8 mouse cellular contexts compared by ENCODE assay signal in the genomic region with DNA sequence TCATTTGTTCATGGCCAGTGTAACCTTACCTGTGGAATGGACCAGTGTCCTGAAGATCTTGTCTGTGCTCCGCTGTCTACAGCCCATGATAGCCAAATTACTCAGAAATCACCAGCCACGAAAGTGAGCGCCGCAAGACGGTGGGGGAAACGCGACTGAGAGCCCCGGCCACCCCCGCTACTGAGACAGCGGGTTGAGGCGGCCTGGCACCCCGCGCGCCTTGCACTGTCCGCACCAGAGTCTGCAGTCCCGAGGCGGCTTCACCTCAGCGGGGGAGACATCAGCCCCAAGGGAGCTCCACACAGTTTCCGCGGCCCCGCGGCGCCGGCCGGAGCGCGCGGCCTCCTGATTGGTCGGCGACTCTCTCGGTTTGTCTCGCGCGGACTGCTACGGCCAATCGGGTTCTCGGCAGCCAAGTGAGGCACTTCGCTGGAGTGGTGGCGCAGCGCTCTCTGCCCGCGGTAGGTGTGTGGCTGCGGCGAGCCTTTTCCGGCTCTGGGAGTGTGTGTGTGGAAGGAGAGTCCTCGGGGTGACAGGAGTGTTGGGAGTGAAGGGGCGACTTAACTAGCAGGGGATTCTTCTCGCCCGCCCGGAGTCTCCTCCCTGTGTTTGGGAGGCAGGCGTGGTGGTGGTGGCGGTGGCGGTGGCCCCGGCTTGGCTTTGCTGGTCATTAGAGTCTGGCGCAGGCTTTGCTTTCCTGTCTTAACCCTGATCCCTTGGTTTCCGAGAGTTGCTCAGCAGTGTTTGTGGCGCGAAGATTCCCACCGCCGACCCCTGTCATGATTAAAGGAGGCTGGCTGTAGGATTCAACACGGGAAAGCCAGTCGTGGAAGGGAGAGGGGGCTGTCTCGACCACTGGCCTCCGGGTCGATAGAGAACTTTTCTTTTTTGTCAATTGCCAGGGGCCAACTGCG. TPM values are rescaled to one million over a fixed set of nuclear protein-coding genes. Genes with fewer than 3 reads are reported as not detected.
DNase-seq lines count a peak whose midpoint lies in the region; ATAC-seq and TF ChIP-seq lines count a peak whose summit lies in the region.

Gene Setdb2, minus strand, starts transcription at position 327 of the 914 bp plus-strand sequence.
Gene Cab39l, plus strand, starts transcription at position 415 of the 914 bp plus-strand sequence.

- H3K9ac ChIP-seq in embryonic facial prominence, embryonic 14.5 days (ENCODE audit: low read depth, low read length), result peak within 1 kb of the TSS; percentile 86
- H3K9ac ChIP-seq in limb, embryonic 14.5 days (ENCODE audit: low read depth, low read length, severe bottlenecking), result peak within 1 kb of the TSS; percentile 80
- peak within 1 kb of the TSS; percentile 68 for H3K9ac ChIP-seq in midbrain, postnatal 0 days (replicated peaks; ENCODE audit: low read length, poor library complexity, severe bottlenecking)

- peak; percentile 59 for TF ChIP-seq CTCF in midbrain, postnatal 0 days (IDR thresholded peaks at IDR 0.05)

- peak within 1 kb of the TSS; percentile 84 for H3K4me2 ChIP-seq in embryonic facial prominence, embryonic 14.5 days (ENCODE audit: low read depth, low read length)
- peak within 1 kb of the TSS; percentile 66 for H3K4me2 ChIP-seq in limb, embryonic 14.5 days (replicated peaks; ENCODE audit: low read depth, low read length, severe bottlenecking)
- H3K4me2 ChIP-seq in midbrain, postnatal 0 days (ENCODE audit: low read depth, low read length, poor library complexity, severe bottlenecking), result peak within 1 kb of the TSS; percentile 49

- peak within 1 kb of the TSS; percentile 80 for H3K27ac ChIP-seq in embryonic facial prominence, embryonic 14.5 days (replicated peaks; ENCODE audit: low read depth, low read length)
- H3K27ac ChIP-seq in limb, embryonic 14.5 days (replicated peaks; ENCODE audit: low read depth, low read length), result peak within 1 kb of the TSS; percentile 75
- H3K27ac ChIP-seq in midbrain, postnatal 0 days (ENCODE audit: low read depth, low read length), result peak within 1 kb of the TSS; percentile 26; the same call in 1 of the 2 replicates

- peak; percentile 91 for DNase-seq in 3T3-L1 (ENCODE audit: low read depth, low spot score)
- DNase-seq in adrenal gland, postnatal 4 days (ENCODE audit: low spot score in 2 of 2), result peak; percentile 91
- DNase-seq in embryonic facial prominence, embryonic 14.5 days (ENCODE audit: low spot score), result peak; percentile 97
- DNase-seq in heart, adult 8-10 months (ENCODE audit: low spot score), result peak; percentile 96
- DNase-seq in kidney, adult 9 months, result peak; percentile 97
- peak; percentile 92 for DNase-seq in limb, embryonic 14.5 days (ENCODE audit: low spot score)
- peak; percentile 94 for DNase-seq in midbrain, postnatal 0 days (ENCODE audit: low spot score)
- DNase-seq in spleen, postnatal 14 days (ENCODE audit: low spot score in 2 of 2), result peak; percentile 92 to 93

- H3K36me3 ChIP-seq in embryonic facial prominence, embryonic 14.5 days (ENCODE audit: control insufficient read depth, insufficient read depth, low read length), result no peaks in the 10 kb centered on the region
- no peaks in the 10 kb centered on the region for H3K36me3 ChIP-seq in limb, embryonic 14.5 days (ENCODE audit: control insufficient read depth, insufficient read depth, low read length)
- H3K36me3 ChIP-seq in midbrain, postnatal 0 days (ENCODE audit: insufficient read depth, low read length), result no peaks in the 10 kb centered on the region

- no peaks in the 10 kb centered on the region for H3K27me3 ChIP-seq in embryonic facial prominence, embryonic 14.5 days (replicated peaks; ENCODE audit: control insufficient read depth, insufficient read depth, low read length)
- no peaks in the 10 kb centered on the region for H3K27me3 ChIP-seq in limb, embryonic 14.5 days (ENCODE audit: control insufficient read depth, insufficient read depth, low read length)
- H3K27me3 ChIP-seq in midbrain, postnatal 0 days (ENCODE audit: insufficient read depth, low read length), result no peaks in the 10 kb centered on the region

- H3K4me3 ChIP-seq in embryonic facial prominence, embryonic 14.5 days (ENCODE audit: low read depth, low read length), result peak within 1 kb of the TSS; percentile 58
- peak within 1 kb of the TSS; percentile 72 for H3K4me3 ChIP-seq in limb, embryonic 14.5 days (replicated peaks; ENCODE audit: low read length)
- peak within 1 kb of the TSS; percentile 86 for H3K4me3 ChIP-seq in midbrain, postnatal 0 days (ENCODE audit: low read depth, low read length)

- WGBS in embryonic facial prominence, embryonic 14.5 days, result under 1% methylated on average over 57 of the region's 66 CpGs
- under 1% methylated on average over 64 of the region's 66 CpGs for WGBS in limb, embryonic 14.5 days
- WGBS in midbrain, postnatal 0 days, result under 1% methylated on average over 66 of the region's 66 CpGs

- peak; percentile 93; the same call in 1 of the 2 replicates for TF ChIP-seq POLR2A in limb, embryonic 14.5 days (IDR thresholded peaks at IDR 0.05; ENCODE audit: borderline replicate concordance, extremely low read depth, insufficient read depth, insufficient read length)

- H3K9me3 ChIP-seq in embryonic facial prominence, embryonic 14.5 days (ENCODE audit: control insufficient read depth, low read length), result no peaks in the 10 kb centered on the region
- no peaks in the 10 kb centered on the region for H3K9me3 ChIP-seq in limb, embryonic 14.5 days (ENCODE audit: control insufficient read depth, low read length)
- no peaks in the 10 kb centered on the region for H3K9me3 ChIP-seq in midbrain, postnatal 0 days (ENCODE audit: low read length)

- ATAC-seq in embryonic facial prominence, embryonic 14.5 days (ENCODE audit: low read depth), result peak; percentile 100
- peak; percentile 99 for ATAC-seq in limb, embryonic 14.5 days (ENCODE audit: low FRiP score, low read depth)
- peak; percentile 100 for ATAC-seq in midbrain, postnatal 0 days (ENCODE audit: low FRiP score)

- peaks cover 9% of the 10 kb centered on the region for H3K4me1 ChIP-seq in embryonic facial prominence, embryonic 14.5 days (ENCODE audit: control insufficient read depth, insufficient read depth, low read length)
- peaks cover 4% of the 10 kb centered on the region; the same call in 1 of the 2 replicates for H3K4me1 ChIP-seq in limb, embryonic 14.5 days (ENCODE audit: control insufficient read depth, insufficient read depth, low read length)
- H3K4me1 ChIP-seq in midbrain, postnatal 0 days (ENCODE audit: insufficient read depth, low read length), result peaks cover 5% of the 10 kb centered on the region; the same call in 1 of the 2 replicates

RNA-seq across cellular contexts. Expression of gene Setdb2, which starts in this region (rescaled TPM):
- 1 to 10 TPM; 8.8 to 8.9 TPM for total RNA-seq in adrenal gland, postnatal 4 days (2021)
- 8.7 and 11.3 TPM in 2 replicates for polyA plus RNA-seq in embryonic facial prominence, embryonic 14.5 days (2014; fragmentation: Nextera tagmentation; extraction: Ambion mirVana)
- 10 to 100 TPM in 1 of 4 experiments, 1 to 10 TPM in 3; 6.7 to 10.8 (median 7.6) TPM for total RNA-seq in heart, adult 8-10 months (2022)
- 7.3 and 7.5 TPM in 2 replicates for polyA plus RNA-seq in limb, embryonic 14.5 days (2012; rRNA removed)
- polyA plus RNA-seq in limb, embryonic 14.5 days (2014; fragmentation: Nextera tagmentation; extraction: Ambion mirVana), result 8.4 and 10.7 TPM in 2 replicates
- 2.5 and 2.7 TPM in 2 replicates for total RNA-seq in midbrain, postnatal 0 days (2014; rRNA removed)
- 4.2 and 4.3 TPM in 2 replicates for polyA plus RNA-seq in midbrain, postnatal 0 days (2015; fragmentation: Nextera tagmentation; extraction: Ambion mirVana)

RNA-seq across cellular contexts. Expression of gene Cab39l, which starts in this region (rescaled TPM):
- total RNA-seq in adrenal gland, postnatal 4 days (2021), result 10 to 100 TPM; 28.1 to 28.8 TPM
- polyA plus RNA-seq in embryonic facial prominence, embryonic 14.5 days (2014; fragmentation: Nextera tagmentation; extraction: Ambion mirVana), result 38.1 and 39.9 TPM in 2 replicates
- 10 to 100 TPM; 21.4 to 29.6 (median 24.4) TPM for total RNA-seq in heart, adult 8-10 months (2022)
- 13.7 and 17.4 TPM in 2 replicates for polyA plus RNA-seq in limb, embryonic 14.5 days (2012; rRNA removed)
- polyA plus RNA-seq in limb, embryonic 14.5 days (2014; fragmentation: Nextera tagmentation; extraction: Ambion mirVana), result 40.3 and 41.4 TPM in 2 replicates
- total RNA-seq in midbrain, postnatal 0 days (2014; rRNA removed), result 12.3 and 26.5 TPM in 2 replicates
- polyA plus RNA-seq in midbrain, postnatal 0 days (2015; fragmentation: Nextera tagmentation; extraction: Ambion mirVana), result 15.1 and 15.3 TPM in 2 replicates

Comparison
In these comparisons a context has a peak if more than half of its experiments do, and no peak if none do; other contexts are left out.
1. Peak in every context shown above with its lines: DNase-seq, ATAC-seq, H3K4me3 ChIP-seq and H3K27ac ChIP-seq.
2. H3K27ac ChIP-seq: peak in every context shown above with its lines; median percentile 80 in embryonic facial prominence, embryonic 14.5 days; 75 in limb, embryonic 14.5 days; 26 in midbrain, postnatal 0 days.